Mouse (Mus musculus): ENCODE results near the gene Nfam1. TPM values are rescaled to one million over a fixed set of nuclear protein-coding genes. Genes with fewer than 3 reads are reported as not detected.

The Nfam1 gene
- 0.26 TPM for polyA plus RNA-seq (2014; fragmentation: Illumina TruSeq; extraction: RNeasy Lipid Tissue Mini Kit (QIAGEN cat#74804); ENCODE audit: low replicate concordance)

GRCm38 (mm10) chr15:83032981-83033541 lies at the start of gene Nfam1:
Nfam1 (minus strand) TSS chr15:83033306.

DNA sequence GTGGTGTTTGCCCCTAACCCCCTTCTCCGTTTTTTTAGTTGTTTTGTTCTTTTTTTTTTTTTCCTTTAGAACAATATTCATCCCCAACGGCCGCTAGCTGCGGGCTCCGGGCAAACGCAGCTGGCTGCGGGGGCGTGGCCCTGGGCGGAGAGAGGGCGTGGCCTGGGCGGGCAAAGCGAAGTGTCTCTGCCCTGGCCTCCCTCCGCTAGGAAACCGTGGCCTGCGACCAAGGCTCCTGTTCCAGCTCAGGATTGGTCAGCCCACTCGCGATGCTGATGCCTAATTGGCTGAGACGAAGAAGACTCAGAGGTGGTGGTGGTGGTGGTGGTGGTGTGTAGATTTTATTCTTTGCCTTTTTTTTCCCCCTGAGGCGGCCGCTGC lies 45.4 kb downstream of the Nfam1 start, which contains the start of gene Tcf20:
TSS of gene Tcf20 (minus strand) at position 141 of the 381 bp plus-strand sequence.

Other genes starting within 250 kb of the Nfam1 start
- gene Cyp2d26, start 239.0 kb downstream of the Nfam1 start, polyA plus RNA-seq (2014; fragmentation: Illumina TruSeq; extraction: RNeasy Lipid Tissue Mini Kit (QIAGEN cat#74804); ENCODE audit: low replicate concordance): 100 TPM
- gene Tcf20, start 45.4 kb downstream of the Nfam1 start, polyA plus RNA-seq (2014; fragmentation: Illumina TruSeq; extraction: RNeasy Lipid Tissue Mini Kit (QIAGEN cat#74804); ENCODE audit: low replicate concordance): 10.4 TPM
- gene Serhl, start 56.2 kb upstream of the Nfam1 start, polyA plus RNA-seq (2014; fragmentation: Illumina TruSeq; extraction: RNeasy Lipid Tissue Mini Kit (QIAGEN cat#74804); ENCODE audit: low replicate concordance): 5.9 TPM
- gene Rrp7a, start 89.5 kb upstream of the Nfam1 start, polyA plus RNA-seq (2014; fragmentation: Illumina TruSeq; extraction: RNeasy Lipid Tissue Mini Kit (QIAGEN cat#74804); ENCODE audit: low replicate concordance): 0.67 TPM
- 15.9 TPM for gene Poldip3, start 116.1 kb upstream of the Nfam1 start, polyA plus RNA-seq (2014; fragmentation: Illumina TruSeq; extraction: RNeasy Lipid Tissue Mini Kit (QIAGEN cat#74804); ENCODE audit: low replicate concordance)
- gene Cyb5r3, start 139.3 kb upstream of the Nfam1 start, polyA plus RNA-seq (2014; fragmentation: Illumina TruSeq; extraction: RNeasy Lipid Tissue Mini Kit (QIAGEN cat#74804); ENCODE audit: low replicate concordance): 107 TPM
- not detected for gene A4galt, start 218.5 kb upstream of the Nfam1 start, polyA plus RNA-seq (2014; fragmentation: Illumina TruSeq; extraction: RNeasy Lipid Tissue Mini Kit (QIAGEN cat#74804); ENCODE audit: low replicate concordance)

Measured in small intestine, adult 10 weeks (tissue).